Mouse (Mus musculus) embryonic facial prominence, embryonic 15.5 days (tissue): Measurements from ENCODE around the gene Maml2. TPM values are rescaled to one million over a fixed set of nuclear protein-coding genes. Genes with fewer than 3 reads are reported as not detected.

ENCODE experiments used
- ATAC-seq: fragments of 200-750 bp; cut with Nextera tagmentation; 2 replicates; pipeline ENCODE4 v1.8.0; 2017; ENCODE audit warnings: low read depth, moderate TSS enrichment; ENCODE audit not compliant: insufficient number of reproducible peaks, low FRiP score, low TSS enrichment
- H3K27ac ChIP-seq: fragments of 300-500 bp; sonication (generic); replicated peaks from 2 replicates; pipeline ENCODE4 v1.5.1; 2015; ENCODE audit warnings: mild to moderate bottlenecking, inconsistent platforms
- H3K27me3 ChIP-seq: fragments of 300-500 bp; sonication (generic); 2 replicates; pipeline ENCODE4 v1.6.1; 2015; ENCODE audit warnings: inconsistent platforms
- H3K36me3 ChIP-seq: fragments of 300-500 bp; sonication (generic); 2 replicates; pipeline ENCODE4 v1.6.1; 2015; ENCODE audit warnings: mild to moderate bottlenecking, inconsistent platforms
- H3K4me1 ChIP-seq: fragments of 300-500 bp; sonication (generic); 2 replicates; pipeline ENCODE4 v1.6.1; 2015; ENCODE audit warnings: inconsistent platforms
- H3K4me2 ChIP-seq: fragments of 300-500 bp; sonication (generic); replicated peaks from 2 replicates; pipeline ENCODE4 v1.6.1; 2015; ENCODE audit warnings: mild to moderate bottlenecking, inconsistent platforms
- H3K4me3 ChIP-seq: fragments of 300-500 bp; sonication (generic); replicated peaks from 2 replicates; pipeline ENCODE4 v1.5.1; 2015; ENCODE audit warnings: mild to moderate bottlenecking, inconsistent platforms
- H3K9ac ChIP-seq: fragments of 300-500 bp; sonication (generic); 2 replicates; pipeline ENCODE4 v1.6.1; 2015; ENCODE audit warnings: inconsistent platforms
- H3K9me3 ChIP-seq: fragments of 300-500 bp; sonication (generic); replicated peaks from 2 replicates; pipeline ENCODE4 v1.6.1; 2016; ENCODE audit warnings: inconsistent platforms
- WGBS: fragments of 180-500 bp; shearing (Covaris S2); methylation state at CpG from one replicate; pipeline ENCODE4 v1.1.7; 2015; 5-methylcytosine and 5-hydroxymethylcytosine counted together
- polyA plus RNA-seq: library from polyadenylated mRNA; unstranded; fragments of >200 nt; fragmentation: Nextera tagmentation; extraction: Ambion mirVana; gene quantifications from 2 replicates; pipeline ENCODE4 v1.2.1, GENCODE M21; 2015

The Maml2 gene
- polyA plus RNA-seq, 1 experiment from 2014 or later, result 12.5 TPM

DNA sequence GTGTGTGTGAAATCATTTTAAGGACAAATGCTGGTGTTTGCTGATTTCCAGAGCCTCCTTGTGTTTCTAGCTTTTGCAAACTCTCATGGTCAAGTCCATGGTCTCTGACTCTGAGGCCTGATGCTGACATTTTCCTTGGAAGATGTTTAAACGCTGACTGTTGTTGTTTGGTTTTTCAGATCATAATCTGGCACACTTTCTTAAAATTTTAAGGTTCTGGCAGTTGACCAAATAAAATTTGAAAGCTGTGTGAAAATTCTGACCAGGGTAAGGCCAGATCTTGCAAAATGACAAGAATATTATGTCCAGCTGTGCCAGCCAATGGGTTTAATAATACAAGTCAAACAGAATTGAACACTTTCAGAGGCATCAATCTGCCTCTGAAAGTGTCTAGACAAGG lies 157.5 kb downstream of the Maml2 start:
- WGBS, result 32% methylated on average over 1 of the region's 1 CpGs
- no peak for ATAC-seq
- Histone ChIP-seq H3K9ac (no peak overlapping the region), H3K4me3 (no peak overlapping the region), H3K9me3 (no peaks in the 10 kb centered on the region), H3K4me1 (peaks cover 23% of the 10 kb centered on the region), H3K36me3 (no peaks in the 10 kb centered on the region), H3K27ac (peak overlapping the region; percentile 44; the same call in 1 of the 2 replicates), H3K4me2 (no peak overlapping the region), H3K27me3 (no peaks in the 10 kb centered on the region)

DNA sequence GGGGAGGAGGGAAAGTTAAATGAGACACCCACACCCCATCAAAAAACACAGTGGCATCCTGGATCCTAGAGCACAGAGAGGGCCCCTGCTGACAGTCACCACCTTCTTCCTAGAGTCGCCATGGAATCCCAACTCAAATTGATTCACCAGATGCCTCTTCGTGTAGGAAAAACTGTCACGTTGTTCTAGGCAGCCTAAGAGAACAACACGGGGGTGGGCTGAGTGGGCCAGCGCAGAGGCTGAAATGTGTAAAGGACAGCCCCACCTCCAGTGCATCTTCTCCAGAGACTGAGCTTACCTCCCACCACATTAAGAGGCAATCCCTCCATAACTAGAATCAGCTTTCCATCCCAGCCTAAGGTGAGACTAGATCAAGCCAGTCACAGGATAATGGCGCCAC lies 160.0 kb downstream of the Maml2 start:
- WGBS, result 76% methylated on average over 6 of the region's 6 CpGs
- no peak overlapping the region for H3K4me3 ChIP-seq
- H3K9me3 ChIP-seq, result no peaks in the 10 kb centered on the region
- H3K4me1 ChIP-seq, result peaks cover 23% of the 10 kb centered on the region
- H3K9ac ChIP-seq, result no peak overlapping the region
- H3K4me2 ChIP-seq, result no peak overlapping the region
- no peak for ATAC-seq
- H3K27ac ChIP-seq, result no peak overlapping the region
- no peaks in the 10 kb centered on the region for H3K27me3 ChIP-seq
- H3K36me3 ChIP-seq, result no peaks in the 10 kb centered on the region

DNA sequence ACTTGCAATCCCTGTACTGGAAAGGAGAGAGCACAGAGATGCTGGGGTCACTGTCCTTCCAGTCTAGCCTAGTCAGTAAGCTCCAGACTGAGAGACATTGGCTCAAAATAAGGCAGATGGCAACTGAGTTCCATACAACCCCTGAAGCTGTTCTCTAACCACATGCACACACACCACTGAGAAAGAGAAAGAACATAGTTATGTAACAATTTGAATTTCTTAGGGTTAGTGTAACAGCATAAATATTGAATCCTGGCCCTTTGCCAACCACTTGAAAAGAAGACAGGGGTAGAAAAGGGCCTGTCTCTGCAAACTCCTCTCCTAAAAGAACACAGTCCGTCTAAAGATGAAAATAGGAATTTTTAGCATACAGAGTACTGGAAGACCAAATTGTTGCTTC lies 161.6 kb downstream of the Maml2 start:
- no peak for ATAC-seq
- no peak overlapping the region for H3K27ac ChIP-seq
- no peaks in the 10 kb centered on the region for H3K9me3 ChIP-seq
- 37% methylated on average over 1 of the region's 1 CpGs for WGBS
- H3K4me3 ChIP-seq, result no peak overlapping the region
- H3K9ac ChIP-seq, result no peak overlapping the region
- no peak overlapping the region for H3K4me2 ChIP-seq
- no peaks in the 10 kb centered on the region for H3K36me3 ChIP-seq
- no peaks in the 10 kb centered on the region for H3K27me3 ChIP-seq
- peaks cover 23% of the 10 kb centered on the region for H3K4me1 ChIP-seq

DNA sequence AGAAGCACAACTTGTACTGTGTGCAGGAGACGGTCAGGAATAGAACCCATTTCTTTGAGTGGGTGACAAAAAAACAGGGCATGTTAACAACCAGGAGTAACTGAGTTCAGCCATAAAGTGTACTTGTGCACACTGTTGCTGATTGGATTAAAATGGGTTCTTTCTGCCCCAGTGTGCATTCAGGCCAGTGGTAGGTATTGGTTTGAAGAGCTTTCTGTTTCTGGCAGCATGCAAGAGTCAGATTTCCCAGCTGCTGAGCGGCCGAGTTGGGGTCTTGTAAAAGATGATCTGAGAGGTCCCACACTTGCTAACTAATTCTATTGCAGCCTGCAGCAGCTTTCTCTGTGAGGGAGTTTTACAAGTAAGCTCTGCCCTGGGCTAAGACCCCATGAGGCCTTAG lies 162.3 kb downstream of the Maml2 start:
- ATAC-seq, result no peak
- Histone ChIP-seq H3K9ac (no peak overlapping the region), H3K27me3 (no peaks in the 10 kb centered on the region), H3K36me3 (no peaks in the 10 kb centered on the region), H3K27ac (no peak overlapping the region), H3K9me3 (no peaks in the 10 kb centered on the region), H3K4me2 (no peak overlapping the region), H3K4me3 (no peak overlapping the region), H3K4me1 (peaks cover 17% of the 10 kb centered on the region)
- 75% methylated on average over 3 of the region's 3 CpGs for WGBS

DNA sequence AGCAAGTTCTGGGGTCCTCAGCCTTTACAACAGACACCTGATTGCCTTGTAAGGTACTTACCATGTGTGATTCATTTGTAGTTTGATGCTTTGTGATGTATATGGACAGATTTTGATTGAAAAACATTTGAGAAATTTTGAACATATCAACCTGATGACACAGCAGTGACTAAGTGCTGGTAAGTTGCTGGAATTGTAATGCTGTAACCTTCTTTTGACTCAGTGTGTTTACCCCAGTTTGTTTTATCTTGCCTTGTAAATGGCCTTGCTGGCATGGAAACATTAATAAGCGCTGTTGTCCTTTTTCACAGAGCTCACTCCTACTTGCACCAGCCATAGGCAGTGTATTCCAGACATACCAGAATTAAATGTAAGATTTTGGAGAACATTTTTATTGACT lies 163.2 kb downstream of the Maml2 start:
- Histone ChIP-seq H3K9me3 (no peaks in the 10 kb centered on the region), H3K4me2 (no peak overlapping the region), H3K36me3 (no peaks in the 10 kb centered on the region), H3K4me3 (no peak overlapping the region), H3K9ac (no peak overlapping the region), H3K4me1 (peaks cover 19% of the 10 kb centered on the region), H3K27me3 (no peaks in the 10 kb centered on the region), H3K27ac (no peak overlapping the region)
- WGBS, result 95% methylated on average over 1 of the region's 1 CpGs
- no peak for ATAC-seq

DNA sequence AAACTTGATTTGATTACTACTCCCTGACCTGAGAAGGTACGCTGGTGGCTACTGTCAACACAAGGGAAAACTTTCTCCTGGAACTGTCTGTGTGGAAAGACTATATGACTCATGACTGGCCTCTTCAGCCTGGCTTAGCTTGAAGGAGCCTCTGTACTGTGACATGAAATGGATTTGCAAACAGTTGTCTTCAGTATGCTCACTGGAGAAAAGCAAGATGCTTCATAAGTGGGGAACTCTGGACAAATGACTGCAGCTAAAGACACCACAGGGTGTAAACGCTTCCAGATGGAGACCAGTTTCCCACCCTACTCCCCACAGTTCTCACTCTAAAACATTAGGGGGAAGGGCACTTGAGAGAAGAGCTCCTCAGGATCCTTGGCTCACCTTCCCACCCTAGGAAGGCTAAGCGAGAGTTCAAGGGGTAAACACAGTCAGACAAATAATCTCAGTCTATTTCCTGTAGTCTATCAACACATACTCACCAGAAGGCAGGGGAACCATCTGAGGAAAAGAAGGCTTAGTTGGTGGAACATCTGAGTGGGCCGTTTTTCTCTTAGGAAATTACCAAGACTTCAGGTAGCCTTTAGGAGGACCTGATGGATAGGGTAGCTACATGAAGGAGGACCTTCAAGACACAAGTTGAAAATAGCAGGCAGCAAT lies 167.7 kb downstream of the Maml2 start:
- H3K27ac ChIP-seq, result no peak overlapping the region
- no peak overlapping the region for H3K4me2 ChIP-seq
- no peak overlapping the region for H3K9ac ChIP-seq
- H3K4me3 ChIP-seq, result no peak overlapping the region
- WGBS, result 70% methylated on average over 4 of the region's 4 CpGs
- no peaks in the 10 kb centered on the region for H3K27me3 ChIP-seq
- peaks cover 25% of the 10 kb centered on the region; the same call in 1 of the 2 replicates for H3K4me1 ChIP-seq
- ATAC-seq, result no peak
- H3K9me3 ChIP-seq, result no peaks in the 10 kb centered on the region
- H3K36me3 ChIP-seq, result no peaks in the 10 kb centered on the region

DNA sequence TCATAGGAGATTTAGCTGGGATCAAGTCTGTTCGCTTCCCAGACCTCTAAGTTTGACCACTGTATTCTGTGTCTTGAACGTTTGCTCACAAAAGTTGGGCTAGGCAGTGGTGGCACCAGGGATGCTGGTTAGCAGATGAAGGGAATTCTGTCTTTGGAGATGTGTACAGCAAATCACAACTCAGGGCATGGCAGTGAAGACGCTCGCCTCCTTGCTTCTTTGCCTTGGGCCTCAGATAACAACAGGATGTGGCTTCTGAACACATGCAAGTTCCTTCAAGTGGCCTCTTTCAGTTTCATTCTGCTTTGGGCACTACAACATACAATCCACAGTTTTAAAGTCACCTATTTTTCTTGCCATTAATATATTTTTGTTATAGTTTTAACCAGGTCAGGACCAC lies 168.6 kb downstream of the Maml2 start:
- Histone ChIP-seq H3K36me3 (no peaks in the 10 kb centered on the region), H3K9me3 (no peaks in the 10 kb centered on the region), H3K27ac (no peak overlapping the region), H3K27me3 (no peaks in the 10 kb centered on the region), H3K9ac (no peak overlapping the region), H3K4me2 (no peak overlapping the region), H3K4me1 (peaks cover 25% of the 10 kb centered on the region; the same call in 1 of the 2 replicates), H3K4me3 (no peak overlapping the region)
- no peak for ATAC-seq
- 70% methylated on average over 4 of the region's 4 CpGs for WGBS

DNA sequence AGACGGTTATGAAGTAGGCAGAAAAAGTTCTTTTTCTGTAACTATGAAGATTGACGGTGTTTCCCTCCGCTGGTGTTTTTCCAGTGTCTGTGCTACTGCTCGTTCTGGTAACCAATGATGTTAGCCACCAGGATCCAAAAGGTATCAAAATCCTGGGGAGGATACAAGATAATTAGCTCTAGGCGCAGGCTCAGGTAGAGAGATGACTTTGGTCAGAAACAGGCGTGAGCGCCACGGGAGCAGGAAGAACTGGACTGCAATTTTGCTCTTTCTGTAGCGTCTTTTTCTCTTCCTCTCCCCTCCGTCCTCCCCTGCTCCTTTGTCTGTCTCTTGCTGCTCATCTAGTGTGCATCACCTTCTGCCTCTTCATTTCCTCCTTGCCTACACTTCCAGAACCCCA lies 169.1 kb downstream of the Maml2 start:
- 81% methylated on average over 10 of the region's 10 CpGs for WGBS
- H3K27ac ChIP-seq, result no peak overlapping the region
- no peaks in the 10 kb centered on the region for H3K27me3 ChIP-seq
- H3K4me3 ChIP-seq, result no peak overlapping the region
- no peak overlapping the region for H3K4me2 ChIP-seq
- H3K4me1 ChIP-seq, result peaks cover 25% of the 10 kb centered on the region; the same call in 1 of the 2 replicates
- no peaks in the 10 kb centered on the region for H3K36me3 ChIP-seq
- no peak for ATAC-seq
- H3K9me3 ChIP-seq, result no peaks in the 10 kb centered on the region
- H3K9ac ChIP-seq, result no peak overlapping the region

DNA sequence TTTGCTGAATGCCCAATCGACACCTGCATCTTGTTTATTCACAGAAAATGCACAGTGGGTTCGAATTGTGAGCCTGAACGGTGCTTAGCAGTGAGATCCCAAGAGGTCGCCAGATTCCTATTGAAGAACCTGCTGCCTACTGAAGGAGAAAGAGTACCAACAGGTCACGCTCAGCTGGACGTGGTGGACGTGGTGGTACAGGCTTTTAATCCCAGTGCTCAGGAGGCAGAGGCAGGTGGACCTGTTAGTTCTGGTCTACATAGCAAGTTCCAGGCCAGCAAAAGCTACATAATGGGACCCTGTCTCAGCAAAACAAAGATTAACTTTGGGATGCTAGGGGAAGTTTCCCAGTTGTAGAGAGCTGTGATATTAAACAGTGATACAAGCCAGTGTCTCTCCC lies 170.0 kb downstream of the Maml2 start:
- peaks cover 25% of the 10 kb centered on the region; the same call in 1 of the 2 replicates for H3K4me1 ChIP-seq
- H3K27me3 ChIP-seq, result no peaks in the 10 kb centered on the region
- no peak overlapping the region for H3K27ac ChIP-seq
- WGBS, result 75% methylated on average over 7 of the region's 7 CpGs
- ATAC-seq, result no peak
- no peak overlapping the region for H3K9ac ChIP-seq
- no peaks in the 10 kb centered on the region for H3K9me3 ChIP-seq
- H3K4me3 ChIP-seq, result no peak overlapping the region
- no peak overlapping the region for H3K4me2 ChIP-seq
- no peaks in the 10 kb centered on the region for H3K36me3 ChIP-seq

DNA sequence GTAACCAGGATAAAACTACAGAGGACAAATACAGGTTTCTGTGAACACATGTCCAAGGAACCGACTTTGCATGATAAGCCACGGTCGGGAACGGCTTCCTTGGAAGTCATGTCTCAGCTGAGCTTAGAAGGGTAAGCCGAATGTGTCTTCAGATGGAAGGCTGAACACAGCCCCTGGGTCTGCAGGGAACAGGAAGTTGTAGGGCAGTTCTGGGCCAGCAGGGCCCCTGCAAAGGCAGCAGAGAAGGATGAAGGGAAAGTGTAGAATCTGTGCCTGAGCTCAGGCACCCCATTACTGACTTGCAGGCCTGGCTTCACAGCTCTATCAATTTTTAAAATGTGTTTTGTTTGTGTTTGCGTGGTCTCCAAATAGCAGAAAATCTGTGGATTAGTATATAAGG lies 171.0 kb downstream of the Maml2 start:
- H3K9me3 ChIP-seq, result no peaks in the 10 kb centered on the region
- WGBS, result 73% methylated on average over 6 of the region's 6 CpGs

DNA sequence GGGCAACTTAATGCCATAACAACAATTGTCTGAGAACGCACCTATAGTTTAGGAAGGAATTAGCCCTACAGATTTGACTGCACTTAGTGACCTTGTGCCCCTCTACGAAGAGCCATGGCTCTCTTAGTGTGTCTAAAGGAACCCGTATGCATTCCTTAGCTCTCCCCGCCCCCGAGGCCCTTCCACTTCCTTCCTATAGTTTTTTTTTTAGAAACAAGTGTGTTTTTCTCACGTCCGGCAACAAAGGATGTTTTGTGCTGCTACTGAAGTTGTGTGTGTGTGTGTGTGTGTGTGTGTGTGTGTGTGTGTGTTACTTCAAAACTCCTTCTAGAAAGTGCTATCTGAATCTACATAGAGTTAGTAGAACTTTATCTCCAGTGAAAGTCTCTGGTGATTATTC lies 172.3 kb downstream of the Maml2 start:
- ATAC-seq, result no peak
- no peak overlapping the region for H3K9ac ChIP-seq
- no peaks in the 10 kb centered on the region for H3K27me3 ChIP-seq
- no peak overlapping the region for H3K4me2 ChIP-seq
- no peak overlapping the region for H3K4me3 ChIP-seq
- H3K4me1 ChIP-seq, result peaks cover 25% of the 10 kb centered on the region; the same call in 1 of the 2 replicates
- H3K9me3 ChIP-seq, result no peaks in the 10 kb centered on the region
- WGBS, result 28% methylated on average over 7 of the region's 7 CpGs
- no peak overlapping the region for H3K27ac ChIP-seq
- H3K36me3 ChIP-seq, result no peaks in the 10 kb centered on the region

More for the DNA sequence above, 171.0 kb downstream of the Maml2 start:
- no peak overlapping the region for H3K4me2 ChIP-seq
- H3K27me3 ChIP-seq, result no peaks in the 10 kb centered on the region
- peaks cover 25% of the 10 kb centered on the region; the same call in 1 of the 2 replicates for H3K4me1 ChIP-seq
- no peak for ATAC-seq
- no peaks in the 10 kb centered on the region for H3K36me3 ChIP-seq
- no peak overlapping the region for H3K4me3 ChIP-seq
- H3K27ac ChIP-seq, result no peak overlapping the region
- no peak overlapping the region for H3K9ac ChIP-seq

DNA sequence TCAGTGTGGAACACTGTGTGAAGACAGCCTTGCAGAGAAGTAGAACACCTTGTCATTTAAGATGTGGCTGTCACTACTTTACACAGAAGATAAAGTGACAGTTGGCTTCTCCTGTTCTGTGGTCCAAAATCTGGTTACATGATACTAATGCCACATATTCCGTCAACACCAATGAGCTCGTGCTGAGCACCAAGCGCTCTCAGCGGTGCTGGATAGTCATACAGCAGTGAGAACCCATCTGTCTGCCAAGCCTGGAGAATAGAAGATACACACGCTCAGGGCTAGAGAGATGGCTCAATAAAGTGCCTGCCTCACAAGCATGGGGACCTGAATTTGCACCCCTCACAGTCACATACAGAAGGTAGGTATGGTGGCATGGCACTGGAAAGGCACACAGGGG lies 177.2 kb downstream of the Maml2 start:
- peaks cover 5% of the 10 kb centered on the region; the same call in 1 of the 2 replicates for H3K4me1 ChIP-seq
- H3K9me3 ChIP-seq, result no peaks in the 10 kb centered on the region
- no peak overlapping the region for H3K27ac ChIP-seq
- 86% methylated on average over 5 of the region's 5 CpGs for WGBS
- no peaks in the 10 kb centered on the region for H3K27me3 ChIP-seq
- no peak overlapping the region for H3K4me3 ChIP-seq
- no peaks in the 10 kb centered on the region for H3K36me3 ChIP-seq
- H3K4me2 ChIP-seq, result no peak overlapping the region
- H3K9ac ChIP-seq, result no peak overlapping the region
- no peak for ATAC-seq
